Mouse (Mus musculus) forebrain, embryonic 12.5 days (tissue): ENCODE measurements around the gene Drd2. TPM values are rescaled to one million over a fixed set of nuclear protein-coding genes. Genes with fewer than 3 reads are reported as not detected.

ENCODE experiments used
- polyA plus RNA-seq: library from polyadenylated mRNA; unstranded; fragments of >200 nt; fragmentation: Nextera tagmentation; extraction: Ambion mirVana; gene quantifications from 2 replicates; pipeline ENCODE4 v1.2.1, GENCODE M21; 2016

Gene Drd2
- polyA plus RNA-seq, 1 experiment from 2014 or later, result 0.89 TPM

Other genes starting within 250 kb of the Drd2 start
- gene Gm4894, start 90.1 kb upstream of the Drd2 start, polyA plus RNA-seq, result not detected in 2 replicates
- not detected in 2 replicates for gene Ankk1, start 86.4 kb downstream of the Drd2 start, polyA plus RNA-seq
- 1.2 and 1.4 TPM in 2 replicates for gene Ttc12, start 145.6 kb downstream of the Drd2 start, polyA plus RNA-seq